Mouse (Mus musculus) urinary bladder, adult 2 months (tissue): ENCODE measurements around the gene Gtf2ird2. TPM values are rescaled to one million over a fixed set of nuclear protein-coding genes. Genes with fewer than 3 reads are reported as not detected.

ENCODE experiments used
- DNase-seq: peaks from one replicate; pipeline ENCODE4 v3.0.0; 2022; ENCODE audit warnings: low spot score
- polyA plus RNA-seq: library from polyadenylated mRNA; depleted of rRNA; stranded (reverse); fragments of >200 nt; gene quantifications from 2 replicates; pipeline ENCODE4 v1.2.3, GENCODE M21; 2012; rRNA removed

The Gtf2ird2 gene
- polyA plus RNA-seq, 1 experiment, result 9.4 TPM

- no peak for DNase-seq
Observed at GRCm38 (mm10) chr5:134268751-134269150, 84.9 kb downstream of the Gtf2ird2 start.

- DNase-seq, result no peak
Observed at GRCm38 (mm10) chr5:134269751-134270150, 85.9 kb downstream of the Gtf2ird2 start.

GRCm38 (mm10) chr5:134270566-134270965 is 86.7 kb downstream of the Gtf2ird2 start:
- DNase-seq, result no peak

- no peak for DNase-seq
Observed at GRCm38 (mm10) chr5:134271421-134271820, 87.6 kb downstream of the Gtf2ird2 start.

- no peak for DNase-seq
Observed at GRCm38 (mm10) chr5:134272761-134273160, 88.9 kb downstream of the Gtf2ird2 start.

- no peak for DNase-seq
Observed at GRCm38 (mm10) chr5:134273761-134274160, 89.9 kb downstream of the Gtf2ird2 start.

Other genes with a start within 250 kb of the Gtf2ird2 start
- gene Castor2, start 84.3 kb upstream of the Gtf2ird2 start, polyA plus RNA-seq, result 6.5 and 10.3 TPM in 2 replicates
- gene Rcc1l, start 7.2 kb upstream of the Gtf2ird2 start, polyA plus RNA-seq, result 14.4 and 18.2 TPM in 2 replicates
- 18.8 and 30.3 TPM in 2 replicates for gene Ncf1, start 45.6 kb downstream of the Gtf2ird2 start, polyA plus RNA-seq
- 152 and 161 TPM in 2 replicates for gene Gtf2i, start 130.7 kb downstream of the Gtf2ird2 start, polyA plus RNA-seq